Mouse (Mus musculus) heart, postnatal 36 days (tissue): ENCODE results near the gene Ptprn2. TPM values are rescaled to one million over a fixed set of nuclear protein-coding genes. Genes with fewer than 3 reads are reported as not detected.

ENCODE experiments used
- DNase-seq, 2 experiments: peaks; one replicate each; pipeline ENCODE4 v3.0.0; 2021 to 2022
- intact Hi-C: fragments of 180-260 bp; cut with DNase I; formaldehyde crosslinking; loops from one replicate; pipeline ENCODE4 v1.15.1; 2025
- total RNA-seq, 2 experiments: library from RNA; stranded (reverse); gene quantifications; 2 replicates each; pipeline ENCODE4 v1.2.3; 2021

Gene Ptprn2
- total RNA-seq, 2 experiments from 2014 or later, result 0.25 TPM; not detected in 1

- no peak for DNase-seq
- intact Hi-C loops, result no loop called here
Measured at GRCm38 (mm10) chr12:117196721-117197425, 711.4 kb downstream of the Ptprn2 start.

GRCm38 (mm10) chr12:117198093-117198492 is 712.6 kb downstream of the Ptprn2 start:
- no peak for DNase-seq
- intact Hi-C loops, result no loop called here

- intact Hi-C loops, result no loop called here
Measured at GRCm38 (mm10) chr12:117200117-117200516, 714.6 kb downstream of the Ptprn2 start.

GRCm38 (mm10) chr12:117200590-117200989 is 715.1 kb downstream of the Ptprn2 start:
- peak; percentile 8 to 19 for DNase-seq
- intact Hi-C loops, result no loop called here

More at GRCm38 (mm10) chr12:117200117-117200516, 714.6 kb downstream of the Ptprn2 start:
- DNase-seq, result peak; percentile 40 to 61

GRCm38 (mm10) chr12:117203506-117203905 is 718.0 kb downstream of the Ptprn2 start:
- intact Hi-C loops, result no loop called here
- DNase-seq, result no peak

- intact Hi-C loops, result no loop called here
Measured at GRCm38 (mm10) chr12:117204905-117205304, 719.4 kb downstream of the Ptprn2 start.

GRCm38 (mm10) chr12:117207421-117208120 is 722.1 kb downstream of the Ptprn2 start:
- intact Hi-C loops, result no loop called here
- DNase-seq, result no peak

More at GRCm38 (mm10) chr12:117204905-117205304, 719.4 kb downstream of the Ptprn2 start:
- no peak for DNase-seq

- DNase-seq, result no peak
Measured at GRCm38 (mm10) chr12:117210467-117210866, 724.9 kb downstream of the Ptprn2 start.

GRCm38 (mm10) chr12:117213531-117213930 is 728.0 kb downstream of the Ptprn2 start:
- intact Hi-C loops, result no loop called here
- DNase-seq, result no peak

More at GRCm38 (mm10) chr12:117210467-117210866, 724.9 kb downstream of the Ptprn2 start:
- intact Hi-C loops, result no loop called here

GRCm38 (mm10) chr12:117214272-117214671 is 728.8 kb downstream of the Ptprn2 start:
- intact Hi-C loops, result no loop called here

GRCm38 (mm10) chr12:117214919-117215318 is 729.4 kb downstream of the Ptprn2 start:
- no peak for DNase-seq
- intact Hi-C loops, result no loop called here

More at GRCm38 (mm10) chr12:117214272-117214671, 728.8 kb downstream of the Ptprn2 start:
- DNase-seq, result no peak

- DNase-seq, result no peak
- intact Hi-C loops, result no loop called here
Measured at GRCm38 (mm10) chr12:117221909-117222308, 736.4 kb downstream of the Ptprn2 start.

GRCm38 (mm10) chr12:117224036-117224435 is 738.5 kb downstream of the Ptprn2 start:
- intact Hi-C loops, result no loop called here
- DNase-seq, result no peak

GRCm38 (mm10) chr12:117227236-117227635 is 741.7 kb downstream of the Ptprn2 start:
- DNase-seq, result peak in 1 of 2 experiments; percentile 12
- intact Hi-C loops, result no loop called here

- intact Hi-C loops, result no loop called here
- no peak for DNase-seq
Measured at GRCm38 (mm10) chr12:117229442-117229841, 743.9 kb downstream of the Ptprn2 start.

- intact Hi-C loops, result no loop called here
- DNase-seq, result no peak
Measured at GRCm38 (mm10) chr12:117230282-117230681, 744.8 kb downstream of the Ptprn2 start.

GRCm38 (mm10) chr12:117231850-117232249 is 746.3 kb downstream of the Ptprn2 start:
- intact Hi-C loops, result no loop called here
- no peak for DNase-seq

- intact Hi-C loops, result no loop called here
- DNase-seq, result no peak
Measured at GRCm38 (mm10) chr12:117235114-117235513, 749.6 kb downstream of the Ptprn2 start.

GRCm38 (mm10) chr12:117236020-117236734 is 750.7 kb downstream of the Ptprn2 start:
- intact Hi-C loops, result no loop called here
- DNase-seq, result no peak

GRCm38 (mm10) chr12:117236981-117237380 is 751.5 kb downstream of the Ptprn2 start:
- intact Hi-C loops, result no loop called here
- DNase-seq, result no peak
